Mouse (Mus musculus) gastrocnemius, adult 18-20 months (tissue): ENCODE measurements around the gene Ap2a1. TPM values are rescaled to one million over a fixed set of nuclear protein-coding genes. Genes with fewer than 3 reads are reported as not detected.

Experiments
- DNase-seq: peaks from one replicate; pipeline ENCODE4 v3.0.0; 2021; ENCODE audit warnings: low spot score
- total RNA-seq, 2 experiments: library from RNA; stranded (reverse); gene quantifications; 2 replicates each; pipeline ENCODE4 v1.2.3; 2021

The Ap2a1 gene
- total RNA-seq, 2 experiments from 2014 or later, result 59.8 to 64.4 TPM

DNA sequence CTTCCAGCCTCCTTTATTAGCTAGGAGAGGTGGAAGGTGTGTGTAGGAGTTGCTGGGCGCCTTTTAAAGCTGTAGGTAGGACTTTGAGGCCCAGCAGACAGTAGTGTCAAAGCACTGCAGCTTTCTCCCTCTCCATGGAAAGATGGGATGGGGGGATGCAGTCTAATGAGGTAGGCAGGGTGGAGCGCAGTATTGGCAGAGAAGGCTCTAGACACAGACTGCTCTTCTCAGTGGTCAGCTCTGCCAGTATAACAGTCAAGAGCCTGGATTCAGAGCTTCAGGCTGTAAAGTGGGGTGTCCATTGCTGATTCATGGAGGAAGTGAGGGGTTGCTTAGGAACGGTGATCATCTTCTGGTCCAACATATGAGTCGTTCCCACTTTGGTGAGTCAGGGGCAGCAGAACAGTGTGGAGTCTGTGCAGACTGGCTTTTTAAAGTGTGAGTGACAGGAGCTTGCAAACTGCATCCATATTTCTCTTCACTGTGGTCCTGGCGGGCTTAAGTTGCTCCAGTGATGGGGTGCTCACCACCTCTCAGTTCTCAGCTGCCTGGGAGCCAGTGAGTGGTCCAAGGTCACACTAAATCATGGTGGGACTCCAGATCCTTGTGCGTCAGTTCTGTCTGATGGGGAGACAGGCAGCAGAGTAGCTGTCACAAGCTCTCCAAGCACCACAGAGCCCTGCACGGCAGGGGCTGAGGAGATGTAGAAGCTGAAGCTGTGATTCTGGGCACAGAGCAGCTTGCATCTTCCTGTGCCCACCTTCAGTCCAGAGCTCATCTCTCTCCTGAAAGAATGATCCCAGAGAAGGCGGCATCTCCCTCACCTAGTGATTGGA is 78.3 kb downstream of the Ap2a1 start:
- DNase-seq, result no peak

Other genes starting within 250 kb of the Ap2a1 start
- not detected for gene Izumo2, start 220.8 kb downstream of the Ap2a1 start, total RNA-seq
- gene Vrk3, start 181.1 kb downstream of the Ap2a1 start, total RNA-seq, result 10 to 100 TPM; 19.5 to 19.8 TPM
- not detected for gene Zfp473, start 178.4 kb downstream of the Ap2a1 start, total RNA-seq
- gene Nup62, start 113.4 kb downstream of the Ap2a1 start, total RNA-seq, result 10 to 100 TPM; 20.1 to 25.2 TPM
- 1 to 10 TPM; 2.3 to 3.5 TPM for gene Il4i1, start 113.1 kb downstream of the Ap2a1 start, total RNA-seq
- 10 to 100 TPM; 62.4 to 99.0 TPM for gene Atf5, start 112.8 kb downstream of the Ap2a1 start, total RNA-seq
- 100 to 1,000 TPM; 130 to 144 TPM for gene Akt1s1, start 80.5 kb downstream of the Ap2a1 start, total RNA-seq
- gene Tbc1d17, start 80.4 kb downstream of the Ap2a1 start, total RNA-seq, result 10 to 100 TPM; 46.8 to 61.0 TPM
- 10 to 100 TPM; 19.2 to 20.2 TPM for gene Pnkp, start 72.4 kb downstream of the Ap2a1 start, total RNA-seq
- 100 to 1,000 TPM; 143 to 148 TPM for gene Ptov1, start 59.7 kb downstream of the Ap2a1 start, total RNA-seq
- gene Med25, start 36.8 kb downstream of the Ap2a1 start, total RNA-seq, result 10 to 100 TPM; 60.5 to 62.8 TPM
- gene Fuz, start 33.4 kb downstream of the Ap2a1 start, total RNA-seq, result 10 to 100 TPM; 16.6 to 17.6 TPM
- not detected for gene Tsks, start 13.7 kb upstream of the Ap2a1 start, total RNA-seq
- gene Cpt1c, start 45.4 kb upstream of the Ap2a1 start, total RNA-seq, result 1 to 10 TPM in 1 of 2 experiments, under 1 TPM in 1; 0.64 to 1.4 TPM
- gene Prmt1, start 57.1 kb upstream of the Ap2a1 start, total RNA-seq, result 100 to 1,000 TPM; 119 to 139 TPM
- gene Irf3, start 68.2 kb upstream of the Ap2a1 start, total RNA-seq, result 10 to 100 TPM; 15.0 to 19.1 TPM
- gene Bcl2l12, start 69.2 kb upstream of the Ap2a1 start, total RNA-seq, result 1 to 10 TPM; 8.4 to 8.5 TPM
- gene Scaf1, start 86.9 kb upstream of the Ap2a1 start, total RNA-seq, result 10 to 100 TPM; 41.3 to 46.2 TPM
- 10 to 100 TPM; 20.8 to 26.8 TPM for gene Rras, start 88.5 kb upstream of the Ap2a1 start, total RNA-seq
- 10 to 100 TPM; 13.1 to 16.0 TPM for gene Prr12, start 123.4 kb upstream of the Ap2a1 start, total RNA-seq
- gene Nosip, start 132.9 kb upstream of the Ap2a1 start, total RNA-seq, result 10 to 100 TPM; 27.9 to 28.3 TPM
- gene Prrg2, start 133.2 kb upstream of the Ap2a1 start, total RNA-seq, result 10 to 100 TPM; 10.2 to 10.4 TPM
- gene Rcn3, start 162.7 kb upstream of the Ap2a1 start, total RNA-seq, result 10 to 100 TPM in 1 of 2 experiments, 1 to 10 TPM in 1; 8.0 to 12.5 TPM
- 10 to 100 TPM; 27.4 to 29.1 TPM for gene Fcgrt, start 174.4 kb upstream of the Ap2a1 start, total RNA-seq
- gene Rps11, start 194.9 kb upstream of the Ap2a1 start, total RNA-seq, result 100 to 1,000 TPM; 490 to 529 TPM
- 100 to 1,000 TPM; 643 to 706 TPM for gene Rpl13a, start 199.3 kb upstream of the Ap2a1 start, total RNA-seq
- 1 to 10 TPM in 1 of 2 experiments, not detected in 1; 1.2 TPM for gene Gm45713, start 206.7 kb upstream of the Ap2a1 start, total RNA-seq
- gene Flt3l, start 206.9 kb upstream of the Ap2a1 start, total RNA-seq, result 1 to 10 TPM; 1.8 to 3.0 TPM
- 10 to 100 TPM; 34.2 to 34.5 TPM for gene Pih1d1, start 224.8 kb upstream of the Ap2a1 start, total RNA-seq
- 10 to 100 TPM; 10.6 to 12.8 TPM for gene Aldh16a1, start 225.1 kb upstream of the Ap2a1 start, total RNA-seq
- under 1 TPM; 0.14 to 0.17 TPM for gene Slc17a7, start 234.5 kb upstream of the Ap2a1 start, total RNA-seq